Mouse (Mus musculus) kidney, embryonic 15.5 days (tissue): ENCODE measurements at regions not wholly inside any gene's neighbourhood (a gene's known extent, or its start where the extent isn't known, plus 50 kb on each side); places are given as distances from the start of the nearest gene placed in this dataset.

Experiments
- ATAC-seq: fragments of 200-750 bp; cut with Nextera tagmentation; replicated peaks from 2 replicates; pipeline ENCODE4 v1.8.0; 2017; ENCODE audit warnings: moderate TSS enrichment; ENCODE audit not compliant: low FRiP score
- H3K27ac ChIP-seq: fragments of 300-500 bp; sonication (generic); 2 replicates; pipeline ENCODE4 v1.5.1; 2015; ENCODE audit warnings: mild to moderate bottlenecking, inconsistent platforms
- H3K27me3 ChIP-seq: fragments of 300-500 bp; sonication (generic); 2 replicates; pipeline ENCODE4 v1.6.1; 2015; ENCODE audit warnings: inconsistent platforms
- H3K36me3 ChIP-seq: fragments of 300-500 bp; sonication (generic); 2 replicates; pipeline ENCODE4 v1.6.1; 2015; ENCODE audit warnings: inconsistent platforms
- H3K4me1 ChIP-seq: fragments of 300-500 bp; sonication (generic); 2 replicates; pipeline ENCODE4 v1.6.1; 2015; ENCODE audit warnings: inconsistent platforms
- H3K4me2 ChIP-seq: fragments of 300-500 bp; sonication (generic); 2 replicates; pipeline ENCODE4 v1.6.1; 2015; ENCODE audit warnings: moderate library complexity, mild to moderate bottlenecking, inconsistent platforms
- H3K4me3 ChIP-seq: fragments of 300-500 bp; sonication (generic); replicated peaks from 2 replicates; pipeline ENCODE4 v1.5.1; 2015; ENCODE audit warnings: mild to moderate bottlenecking, inconsistent platforms
- H3K9ac ChIP-seq: fragments of 300-500 bp; sonication (generic); 2 replicates; pipeline ENCODE4 v1.6.1; 2015; ENCODE audit warnings: mild to moderate bottlenecking, inconsistent platforms
- H3K9me3 ChIP-seq: fragments of 300-500 bp; sonication (generic); replicated peaks from 2 replicates; pipeline ENCODE4 v1.6.1; 2016; ENCODE audit warnings: inconsistent platforms
- WGBS: fragments of 180-500 bp; shearing (Covaris S2); methylation state at CpG from one replicate; pipeline ENCODE4 v1.1.7; 2015; ENCODE audit warnings: mixed read lengths; 5-methylcytosine and 5-hydroxymethylcytosine counted together

DNA sequence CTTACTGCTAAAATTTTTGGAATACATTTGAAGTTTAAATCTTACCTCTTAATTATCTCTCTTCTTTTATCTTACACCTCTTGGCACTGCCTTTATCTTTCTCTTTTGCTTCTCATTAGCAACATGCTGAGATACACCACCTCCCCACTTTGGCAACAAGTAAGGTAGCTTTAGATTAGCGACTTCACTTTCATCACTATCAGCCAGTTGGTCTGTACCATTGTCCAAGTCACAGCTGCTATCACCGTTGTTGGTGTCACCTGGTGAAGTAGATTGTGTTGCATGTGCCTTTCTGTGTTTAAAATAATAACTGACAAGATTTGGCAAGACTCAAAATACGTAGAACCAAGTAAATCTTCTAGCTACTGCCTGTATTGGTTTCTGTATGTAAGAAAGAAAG is 513.0 kb downstream of the Cetn3 start:
- no peaks in the 10 kb centered on the region for H3K4me1 ChIP-seq
- H3K4me3 ChIP-seq: no peak overlapping the region
- H3K27ac ChIP-seq: no peak overlapping the region
- H3K9ac ChIP-seq: no peak overlapping the region
- no peak for ATAC-seq
- 53% methylated on average over 3 of the region's 3 CpGs for WGBS
- no peak overlapping the region for H3K4me2 ChIP-seq
- no peaks in the 10 kb centered on the region for H3K9me3 ChIP-seq
- no peaks in the 10 kb centered on the region for H3K36me3 ChIP-seq
- H3K27me3 ChIP-seq: no peaks in the 10 kb centered on the region

DNA sequence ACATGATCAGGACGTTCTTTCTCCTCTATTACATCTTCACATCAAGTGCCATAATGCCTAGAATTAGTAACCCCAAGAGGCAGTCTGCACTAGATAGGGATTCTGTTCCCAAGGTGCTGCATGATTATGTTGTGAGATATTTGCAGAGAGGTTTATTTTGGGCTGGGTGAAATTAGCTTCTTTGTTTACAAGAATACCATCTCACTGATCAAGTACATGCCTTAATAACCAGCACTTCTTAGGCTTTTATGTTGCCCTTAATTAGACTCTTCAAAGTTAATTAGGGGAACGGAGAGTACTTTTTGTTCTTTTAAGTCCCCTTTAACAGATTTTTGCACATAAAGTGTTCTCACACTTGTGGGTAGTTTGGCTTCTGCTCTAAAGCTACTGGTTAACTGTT is 521.4 kb downstream of the Cetn3 start:
- H3K9me3 ChIP-seq: no peaks in the 10 kb centered on the region
- H3K27me3 ChIP-seq: no peaks in the 10 kb centered on the region
- H3K4me2 ChIP-seq: no peak overlapping the region
- no peak overlapping the region for H3K9ac ChIP-seq
- no peaks in the 10 kb centered on the region for H3K4me1 ChIP-seq
- H3K4me3 ChIP-seq: no peak overlapping the region
- WGBS: 42% methylated on average over 2 of the region's 2 CpGs
- H3K36me3 ChIP-seq: no peaks in the 10 kb centered on the region
- no peak for ATAC-seq
- H3K27ac ChIP-seq: no peak overlapping the region

DNA sequence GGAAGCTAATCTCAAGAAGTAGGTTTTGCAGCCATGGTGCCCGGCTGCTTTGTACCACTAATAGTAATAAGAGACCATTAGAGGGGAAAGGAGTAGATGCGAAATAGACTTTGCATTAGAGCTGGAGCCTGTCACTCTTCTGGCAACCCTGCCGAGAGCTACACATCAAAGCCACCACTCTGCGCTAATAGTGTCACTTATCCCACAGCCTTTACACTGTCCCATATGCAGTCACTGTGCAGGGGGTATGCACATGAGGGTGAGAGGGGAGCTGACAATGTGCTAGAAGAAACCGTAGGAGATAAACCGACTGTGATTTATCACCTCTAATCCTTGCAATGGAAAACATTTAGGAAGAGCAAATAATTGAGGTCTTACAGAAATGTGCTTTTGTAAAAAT is 522.2 kb downstream of the Cetn3 start:
- no peak overlapping the region for H3K4me2 ChIP-seq
- no peak for ATAC-seq
- H3K27me3 ChIP-seq: no peaks in the 10 kb centered on the region
- WGBS: 31% methylated on average over 6 of the region's 6 CpGs
- no peaks in the 10 kb centered on the region for H3K36me3 ChIP-seq
- H3K4me3 ChIP-seq: no peak overlapping the region
- no peaks in the 10 kb centered on the region for H3K9me3 ChIP-seq
- H3K9ac ChIP-seq: no peak overlapping the region
- H3K4me1 ChIP-seq: no peaks in the 10 kb centered on the region
- no peak overlapping the region for H3K27ac ChIP-seq

DNA sequence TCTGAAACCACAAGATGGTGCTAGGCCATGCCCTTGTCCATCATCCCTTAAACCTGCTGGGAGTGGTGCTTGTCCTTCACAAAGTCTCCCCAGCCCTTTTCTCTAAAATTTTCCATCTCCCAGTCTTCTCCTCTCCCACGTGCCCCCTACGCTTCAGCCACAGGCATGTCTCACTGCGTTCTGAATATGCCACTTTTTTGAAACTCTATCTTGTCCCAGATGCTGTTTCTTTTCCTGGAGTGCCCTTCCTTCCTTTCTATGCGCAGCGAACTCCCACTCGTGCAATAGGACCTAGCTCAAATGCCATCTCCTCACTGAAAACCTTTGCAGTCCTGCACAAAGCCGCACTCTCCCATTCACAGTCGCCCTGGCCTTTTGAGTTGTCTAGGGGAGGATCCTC is 525.5 kb downstream of the Cetn3 start:
- no peaks in the 10 kb centered on the region for H3K36me3 ChIP-seq
- 82% methylated on average over 8 of the region's 8 CpGs for WGBS
- H3K27ac ChIP-seq: no peak overlapping the region
- no peak overlapping the region for H3K9ac ChIP-seq
- no peaks in the 10 kb centered on the region for H3K27me3 ChIP-seq
- no peak overlapping the region for H3K4me2 ChIP-seq
- H3K9me3 ChIP-seq: 0 out of 2 replicates have a peak, but pooled peaks cover 4% of the 10 kb centered on the region
- no peaks in the 10 kb centered on the region for H3K4me1 ChIP-seq
- no peak overlapping the region for H3K4me3 ChIP-seq
- ATAC-seq: no peak

DNA sequence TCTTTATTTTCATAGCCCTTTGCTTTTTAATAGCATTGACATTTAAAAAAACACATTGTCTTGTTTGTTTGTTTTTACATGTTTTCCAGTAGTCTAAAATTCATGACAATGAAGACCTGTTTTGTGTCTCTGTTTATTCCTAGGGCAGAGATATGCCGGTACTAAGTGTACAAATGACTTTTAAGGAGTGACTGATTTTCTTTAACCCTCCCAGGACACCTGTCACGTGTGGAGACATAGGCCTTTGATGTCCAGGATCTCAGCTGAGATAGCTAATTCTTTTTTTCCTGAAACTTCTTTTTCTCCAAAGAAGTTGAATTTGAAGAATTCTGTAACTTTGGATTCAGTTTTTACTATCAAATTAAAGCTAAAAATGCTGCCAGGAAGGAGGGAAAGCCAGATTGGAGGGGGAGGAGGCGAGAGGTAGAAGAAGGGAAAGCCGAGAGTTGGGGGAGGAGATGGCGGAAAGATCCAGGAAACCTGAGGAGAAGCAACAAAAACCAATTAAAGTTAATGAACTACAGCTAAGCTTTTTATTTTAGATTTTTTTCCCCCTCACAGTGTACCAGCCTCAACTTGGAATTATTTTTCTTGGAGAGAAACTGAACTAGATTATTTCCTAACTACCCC is 533.8 kb downstream of the Cetn3 start:
- peak; percentile 94 for ATAC-seq

DNA sequence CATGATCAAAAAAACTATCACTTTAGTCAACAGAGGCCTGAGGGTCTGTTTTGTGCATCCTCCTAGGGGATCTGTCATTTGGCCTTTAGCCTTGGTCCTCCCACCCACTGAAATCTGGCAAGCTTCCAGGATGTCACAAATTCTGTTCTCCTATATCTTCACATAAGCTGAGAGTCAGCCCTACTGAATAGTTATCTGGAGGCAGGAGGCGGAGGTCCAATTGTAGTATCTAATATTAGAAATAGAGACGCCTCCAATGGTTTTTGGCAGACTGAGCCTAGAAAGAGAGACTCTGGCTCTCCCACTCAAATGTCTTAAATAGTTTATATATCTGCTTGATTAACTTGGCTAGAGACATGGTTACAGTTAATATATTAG is 534.3 kb downstream of the Cetn3 start:
- H3K4me3 ChIP-seq: no peak overlapping the region
- 33% methylated on average over 2 of the region's 2 CpGs for WGBS
- no peaks in the 10 kb centered on the region for H3K9me3 ChIP-seq
- no peak overlapping the region for H3K9ac ChIP-seq
- peak; percentile 94 for ATAC-seq
- no peaks in the 10 kb centered on the region for H3K27me3 ChIP-seq
- peaks cover 8% of the 10 kb centered on the region; the same call in 1 of the 2 replicates for H3K4me1 ChIP-seq
- no peaks in the 10 kb centered on the region for H3K36me3 ChIP-seq
- H3K4me2 ChIP-seq: no peak overlapping the region
- peak overlapping the region; percentile 66; the same call in 1 of the 2 replicates for H3K27ac ChIP-seq

More for the DNA sequence above, 533.8 kb downstream of the Cetn3 start:
- Histone ChIP-seq H3K36me3 (no peaks in the 10 kb centered on the region), H3K4me1 (peaks cover 8% of the 10 kb centered on the region; the same call in 1 of the 2 replicates), H3K4me2 (no peak overlapping the region), H3K27me3 (no peaks in the 10 kb centered on the region), H3K27ac (peak overlapping the region; percentile 66; the same call in 1 of the 2 replicates), H3K9ac (no peak overlapping the region), H3K4me3 (no peak overlapping the region), H3K9me3 (0 out of 2 replicates have a peak, but pooled peaks cover 2% of the 10 kb centered on the region)
- WGBS: 28% methylated on average over 5 of the region's 5 CpGs

DNA sequence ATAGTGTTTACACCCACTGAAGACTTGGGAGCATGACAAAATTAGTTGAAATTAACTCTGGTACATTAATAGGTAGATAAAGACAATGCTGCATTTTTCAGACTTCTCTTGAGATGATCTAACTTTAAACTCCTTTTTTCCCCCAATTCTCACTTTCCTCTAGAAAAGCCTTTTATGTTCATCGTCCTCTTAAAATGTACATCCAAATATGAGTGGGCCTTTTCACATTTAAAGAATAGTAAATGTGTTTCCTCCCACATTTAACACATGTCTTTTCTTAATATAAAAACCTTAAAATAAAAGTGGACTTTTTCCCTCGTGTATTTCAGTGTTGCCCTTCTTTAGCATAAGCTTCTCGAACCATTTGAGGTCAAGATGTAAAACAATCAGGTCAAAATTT is 535.5 kb downstream of the Cetn3 start:
- Histone ChIP-seq H3K4me2 (no peak overlapping the region), H3K36me3 (no peaks in the 10 kb centered on the region), H3K9ac (no peak overlapping the region), H3K4me3 (no peak overlapping the region), H3K27me3 (no peaks in the 10 kb centered on the region), H3K4me1 (peaks cover 8% of the 10 kb centered on the region; the same call in 1 of the 2 replicates), H3K9me3 (no peaks in the 10 kb centered on the region), H3K27ac (no peak overlapping the region)
- ATAC-seq: no peak
- WGBS: 79% methylated on average over 3 of the region's 3 CpGs

DNA sequence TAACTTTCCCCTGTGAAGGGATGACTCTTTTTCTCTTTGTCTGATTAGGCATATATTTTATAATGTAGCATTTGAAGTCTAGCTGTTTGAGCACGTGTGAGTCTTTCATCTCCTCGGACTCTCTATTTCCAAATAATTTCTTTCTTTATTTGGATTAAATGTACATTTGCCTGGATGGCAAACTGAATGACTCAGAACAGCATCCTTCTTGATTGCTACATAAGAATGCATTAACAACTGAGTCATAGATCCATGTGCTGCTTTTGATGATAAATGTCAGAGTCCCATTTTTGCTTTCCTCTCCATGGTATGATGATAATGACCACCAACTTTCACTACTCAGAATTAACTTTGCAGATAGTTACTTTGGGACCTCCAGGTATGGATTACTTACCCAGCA is 571.5 kb downstream of the Cetn3 start:
- Histone ChIP-seq H3K27ac (no peak overlapping the region), H3K4me3 (no peak overlapping the region), H3K9me3 (no peaks in the 10 kb centered on the region), H3K4me2 (no peak overlapping the region), H3K27me3 (no peaks in the 10 kb centered on the region), H3K36me3 (no peaks in the 10 kb centered on the region), H3K4me1 (no peaks in the 10 kb centered on the region), H3K9ac (no peak overlapping the region)
- WGBS: 91% methylated on average over 2 of the region's 2 CpGs
- ATAC-seq: no peak

DNA sequence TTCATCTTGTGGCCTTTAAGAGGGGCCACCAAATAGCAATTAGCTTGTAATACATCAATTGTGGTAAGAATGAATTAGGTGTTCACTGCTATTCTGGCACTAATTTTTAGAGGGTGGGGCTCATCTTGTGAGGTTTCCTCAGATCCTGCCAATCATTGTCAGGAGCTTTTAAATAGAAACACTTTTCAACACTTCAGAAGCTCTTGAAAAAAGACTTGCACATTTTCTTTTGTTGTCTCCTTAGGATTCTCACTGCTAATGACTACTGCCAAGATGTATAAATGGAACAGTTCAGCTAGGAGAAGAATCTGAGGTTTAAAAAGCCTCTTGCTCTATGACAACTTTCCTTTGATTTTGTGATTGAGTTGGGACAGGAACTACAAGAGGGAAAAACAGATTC is 572.4 kb downstream of the Cetn3 start:
- Histone ChIP-seq H3K27me3 (no peaks in the 10 kb centered on the region), H3K27ac (no peak overlapping the region), H3K9me3 (no peaks in the 10 kb centered on the region), H3K4me1 (no peaks in the 10 kb centered on the region), H3K4me2 (no peak overlapping the region), H3K36me3 (no peaks in the 10 kb centered on the region), H3K4me3 (no peak overlapping the region), H3K9ac (no peak overlapping the region)
- ATAC-seq: no peak

DNA sequence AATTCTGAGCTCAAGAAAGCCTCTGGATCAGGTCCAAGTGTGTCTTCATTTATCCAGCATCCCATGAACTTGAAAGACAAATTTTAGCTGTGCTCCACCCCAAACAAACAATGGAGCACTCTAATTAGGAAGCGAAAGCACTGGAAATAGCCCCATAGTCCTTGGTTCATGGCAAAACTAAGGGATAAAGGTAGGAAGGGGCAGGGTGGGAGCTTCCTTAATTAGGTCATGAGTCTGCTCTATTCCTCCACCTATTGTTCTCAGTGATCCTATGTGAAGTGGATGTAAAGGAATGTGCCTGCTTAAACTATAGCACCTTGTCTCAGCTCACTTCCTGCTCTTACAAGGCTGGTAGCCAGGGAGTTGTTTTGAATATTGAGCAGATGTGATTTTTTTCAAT is 576.6 kb downstream of the Cetn3 start:
- WGBS: 86% methylated on average over 1 of the region's 1 CpGs
- Histone ChIP-seq H3K36me3 (no peaks in the 10 kb centered on the region), H3K27ac (no peak overlapping the region), H3K4me3 (no peak overlapping the region), H3K9me3 (no peaks in the 10 kb centered on the region), H3K9ac (no peak overlapping the region), H3K4me1 (no peaks in the 10 kb centered on the region), H3K27me3 (no peaks in the 10 kb centered on the region), H3K4me2 (no peak overlapping the region)
- ATAC-seq: 0 out of 2 replicates have a peak, but pooled peaks have one; percentile 40

DNA sequence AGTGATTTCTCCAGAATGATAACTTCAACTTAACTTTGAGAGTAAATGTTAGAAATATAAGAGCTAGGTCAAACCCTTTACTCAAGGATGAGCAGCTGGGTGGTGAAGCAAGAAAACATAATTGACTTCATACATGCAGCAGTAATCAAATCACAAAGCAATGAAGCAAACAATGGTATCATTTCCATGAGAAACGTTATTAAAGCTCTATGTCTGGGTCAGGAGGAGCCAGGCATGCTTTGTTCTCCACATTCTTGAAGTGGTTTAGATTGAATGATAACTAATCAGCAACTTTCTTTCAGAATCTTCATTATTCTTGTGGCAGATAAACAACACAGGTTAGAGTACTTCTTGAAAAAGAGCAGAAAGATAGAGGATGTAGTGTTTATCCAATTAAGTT is 577.8 kb downstream of the Cetn3 start:
- ATAC-seq: no peak
- H3K9me3 ChIP-seq: no peaks in the 10 kb centered on the region

DNA sequence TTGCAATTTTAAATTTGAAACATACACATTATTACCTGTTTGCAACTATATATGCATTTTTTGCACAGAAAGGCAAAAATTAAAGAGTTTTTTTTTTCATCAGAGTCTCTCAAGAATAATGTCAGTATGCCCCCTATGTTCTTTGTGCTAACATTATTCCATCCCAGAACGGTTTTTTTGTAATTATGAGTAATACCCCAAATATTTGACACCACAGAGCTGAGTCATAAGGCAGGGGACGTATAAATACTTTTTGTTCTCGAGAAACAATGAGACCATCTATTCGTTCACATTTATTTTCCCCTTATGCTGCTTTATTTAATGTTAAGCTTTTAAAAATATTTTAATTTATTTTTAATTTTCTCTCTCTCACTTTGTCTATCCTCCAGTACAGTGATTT is 578.5 kb downstream of the Cetn3 start:
- Histone ChIP-seq H3K27me3 (no peaks in the 10 kb centered on the region), H3K27ac (no peak overlapping the region), H3K9ac (no peak overlapping the region), H3K36me3 (no peaks in the 10 kb centered on the region), H3K4me2 (no peak overlapping the region), H3K9me3 (no peaks in the 10 kb centered on the region), H3K4me1 (no peaks in the 10 kb centered on the region), H3K4me3 (no peak overlapping the region)
- 85% methylated on average over 4 of the region's 4 CpGs for WGBS
- ATAC-seq: no peak

More for the DNA sequence above, 577.8 kb downstream of the Cetn3 start:
- Histone ChIP-seq H3K27me3 (no peaks in the 10 kb centered on the region), H3K4me3 (no peak overlapping the region), H3K4me1 (no peaks in the 10 kb centered on the region), H3K9ac (no peak overlapping the region), H3K27ac (no peak overlapping the region), H3K4me2 (no peak overlapping the region), H3K36me3 (no peaks in the 10 kb centered on the region)
- 47% methylated on average over 1 of the region's 1 CpGs for WGBS

DNA sequence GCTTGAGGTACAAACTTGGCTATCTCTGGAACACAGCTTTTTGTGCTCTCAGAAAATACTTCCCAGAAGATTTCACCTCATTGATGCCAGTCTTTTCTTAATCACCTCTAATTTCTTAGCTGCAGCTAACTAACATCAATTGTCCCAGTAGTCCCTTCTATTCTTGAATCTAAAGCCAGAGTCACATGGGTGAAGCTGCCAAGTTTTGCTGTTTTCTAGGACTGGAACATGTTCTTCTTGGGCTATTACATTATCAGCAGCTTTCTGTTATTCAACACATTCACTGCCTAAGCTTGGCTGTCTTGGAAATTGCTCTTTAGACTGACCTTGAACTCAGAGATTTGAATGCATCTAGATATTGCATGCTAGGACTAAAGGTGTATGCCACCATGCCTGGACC is 583.9 kb downstream of the Cetn3 start:
- no peaks in the 10 kb centered on the region for H3K9me3 ChIP-seq
- ATAC-seq: no peak
- H3K27me3 ChIP-seq: no peaks in the 10 kb centered on the region
- H3K9ac ChIP-seq: no peak overlapping the region
- H3K36me3 ChIP-seq: no peaks in the 10 kb centered on the region
- H3K4me2 ChIP-seq: no peak overlapping the region
- H3K4me3 ChIP-seq: no peak overlapping the region
- H3K4me1 ChIP-seq: no peaks in the 10 kb centered on the region
- no peak overlapping the region for H3K27ac ChIP-seq
